In the genomic region with DNA sequence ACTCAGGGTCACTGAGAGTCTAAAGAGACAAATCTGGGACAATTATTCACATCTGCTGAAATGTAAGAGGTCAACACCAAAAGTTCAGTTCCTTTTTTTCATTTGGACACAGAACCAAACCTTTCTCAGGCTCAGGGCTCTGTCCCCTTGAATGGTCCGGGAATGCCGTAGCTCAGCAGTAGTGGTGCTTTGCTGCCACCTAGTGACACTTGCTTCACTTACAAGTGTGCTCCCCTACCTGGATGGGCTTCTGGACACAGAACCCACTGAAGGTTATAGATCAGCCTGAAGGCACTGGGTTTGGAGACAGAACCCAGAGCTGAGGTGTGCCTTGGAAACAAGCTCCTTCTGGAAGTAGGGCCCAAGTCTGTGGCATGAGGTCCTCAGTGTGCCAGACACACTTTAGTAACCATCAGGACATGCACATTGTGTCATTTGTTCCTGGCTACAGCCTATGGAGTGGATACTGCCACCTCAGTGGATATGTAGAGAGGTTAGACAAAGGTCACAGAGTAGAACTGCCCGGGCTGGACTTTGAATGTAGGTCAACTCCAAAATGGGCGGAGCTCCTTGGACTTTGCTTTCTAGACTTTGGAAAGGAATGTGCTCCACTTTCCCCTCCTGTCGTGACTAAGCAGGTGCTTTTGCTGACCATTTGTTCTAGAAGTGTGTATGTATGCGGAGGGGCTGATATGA, we compare ENCODE assay signal across 1 mouse cellular context.
TF ChIP-seq lines count a peak whose summit lies in the region.

No protein-coding gene starts in this region.

TF ChIP-seq in CH12.LX, 34 proteins besides CTCF, POLR2A, EP300 and RAD21:
- TF ChIP-seq ETS1 (conservative IDR thresholded peaks at IDR 0.05; ENCODE audit: low read depth, low read length) (no peak), ZNF384 (IDR thresholded peaks at IDR 0.05; ENCODE audit: low read depth, low read length) (no peak), MYC (IDR thresholded peaks at IDR 0.05; ENCODE audit: low read depth, low read length) (0 out of 2 replicates have a peak, but pooled peaks have one; percentile 35), USF2 (conservative IDR thresholded peaks at IDR 0.05; ENCODE audit: low read depth, low read length) (no peak), CHD1 (IDR thresholded peaks at IDR 0.05; ENCODE audit: low read depth, low read length) (no peak), TBP (conservative IDR thresholded peaks at IDR 0.05; ENCODE audit: low read depth, low read length) (no peak), MAX (IDR thresholded peaks at IDR 0.05; ENCODE audit: low read length) (no peak), NRF1 (IDR thresholded peaks at IDR 0.05; ENCODE audit: low read depth, low read length) (no peak), PAX5 (IDR thresholded peaks at IDR 0.05; ENCODE audit: low read length) (no peak), MEF2A (IDR thresholded peaks at IDR 0.05; ENCODE audit: borderline replicate concordance, low read depth, low read length) (peak; percentile 45; the same call in 1 of the 2 replicates), BHLHE40 (IDR thresholded peaks at IDR 0.05; ENCODE audit: low read depth, low read length) (no peak), KAT2A (IDR thresholded peaks at IDR 0.05; ENCODE audit: insufficient replicate concordance, low read length) (no peak), IRF4 (IDR thresholded peaks at IDR 0.05; ENCODE audit: low read depth, low read length) (peak; percentile 57; the same call in 1 of the 2 replicates), NELFE (IDR thresholded peaks at IDR 0.05; ENCODE audit: low read depth, low read length) (no peak), CHD2 (IDR thresholded peaks at IDR 0.05; ENCODE audit: low read length) (no peak), E2F4 (IDR thresholded peaks at IDR 0.05; ENCODE audit: insufficient replicate concordance, low read depth, low read length) (no peak), POLR2AphosphoS2 (IDR thresholded peaks at IDR 0.05; ENCODE audit: low read depth, low read length) (no peak), USF1 (IDR thresholded peaks at IDR 0.05; ENCODE audit: low read depth, low read length) (no peak), MAFK (IDR thresholded peaks at IDR 0.05; ENCODE audit: insufficient replicate concordance, low read length) (no peak), ZC3H11A (IDR thresholded peaks at IDR 0.05; ENCODE audit: low read depth, low read length) (peak; percentile 90), HCFC1 (IDR thresholded peaks at IDR 0.05; ENCODE audit: low read depth, low read length) (no peak), SMC3 (IDR thresholded peaks at IDR 0.05; ENCODE audit: low read depth, low read length) (peak; percentile 94), TCF12 (IDR thresholded peaks at IDR 0.05; ENCODE audit: low read depth, low read length) (no peak), JUND (conservative IDR thresholded peaks at IDR 0.05; ENCODE audit: low read depth, low read length) (peak; percentile 39; the same call in 1 of the 2 replicates), ZKSCAN1 (IDR thresholded peaks at IDR 0.05; ENCODE audit: borderline replicate concordance, low read depth, low read length) (no peak), ELF1 (IDR thresholded peaks at IDR 0.05; ENCODE audit: low read depth, low read length) (no peak), MXI1 (IDR thresholded peaks at IDR 0.05; ENCODE audit: low read depth, low read length) (no peak), ZMIZ1 (IDR thresholded peaks at IDR 0.05; ENCODE audit: low read depth, low read length) (no peak), RCOR1 (conservative IDR thresholded peaks at IDR 0.05; ENCODE audit: low read depth, low read length) (no peak), JUN (IDR thresholded peaks at IDR 0.05; ENCODE audit: insufficient read depth, low read depth, low read length) (no peak), SIN3A (IDR thresholded peaks at IDR 0.05; ENCODE audit: low read length) (no peak), MAZ (IDR thresholded peaks at IDR 0.05; ENCODE audit: low read depth, low read length) (no peak), UBTF (IDR thresholded peaks at IDR 0.05; ENCODE audit: low read depth, low read length) (no peak), GABPA (IDR thresholded peaks at IDR 0.05; ENCODE audit: insufficient replicate concordance, low read depth, low read length) (no peak)
